Mouse (Mus musculus) hindbrain, postnatal 0 days (tissue): ENCODE results near the gene Mvb12b. TPM values are rescaled to one million over a fixed set of nuclear protein-coding genes. Genes with fewer than 3 reads are reported as not detected.

Source experiments
- ATAC-seq: fragments of 200-750 bp; cut with Nextera tagmentation; 2 replicates; pipeline ENCODE4 v1.8.0; 2017; ENCODE audit warnings: mild to moderate bottlenecking, moderate TSS enrichment, moderate library complexity
- DNase-seq: peaks from one replicate; pipeline ENCODE4 v3.0.0-alpha.2; 2015; ENCODE audit warnings: low spot score
- H3K27ac ChIP-seq: fragments of 300-500 bp; sonication (generic); 2 replicates; pipeline ENCODE4 v1.5.1; 2014; ENCODE audit warnings: mild to moderate bottlenecking
- H3K27me3 ChIP-seq: fragments of 300-500 bp; sonication (generic); 2 replicates; pipeline ENCODE4 v1.6.1; 2014; ENCODE audit warnings: low read length, mixed read lengths; ENCODE audit not compliant: insufficient read depth
- H3K36me3 ChIP-seq: fragments of 300-500 bp; sonication (generic); 2 replicates; pipeline ENCODE4 v1.6.1; 2014; ENCODE audit warnings: low read length, mixed read lengths; ENCODE audit not compliant: insufficient read depth
- H3K4me1 ChIP-seq: fragments of 300-500 bp; sonication (generic); 2 replicates; pipeline ENCODE4 v1.6.1; 2014; ENCODE audit warnings: antibody characterized with exemption, low read length, mixed read lengths; ENCODE audit not compliant: insufficient read depth
- H3K4me2 ChIP-seq: fragments of 300-500 bp; sonication (generic); 2 replicates; pipeline ENCODE4 v1.6.1; 2014; ENCODE audit warnings: low read depth, mild to moderate bottlenecking, low read length, moderate library complexity, mixed read lengths
- H3K4me3 ChIP-seq: fragments of 300-500 bp; sonication (generic); 2 replicates; pipeline ENCODE4 v1.5.1; 2014; ENCODE audit warnings: low read length
- H3K9ac ChIP-seq: fragments of 300-500 bp; sonication (generic); replicated peaks from 2 replicates; pipeline ENCODE4 v1.6.1; 2014; ENCODE audit warnings: mild to moderate bottlenecking, low read length, moderate library complexity, mixed read lengths
- H3K9me3 ChIP-seq: fragments of 300-500 bp; sonication (generic); 2 replicates; pipeline ENCODE4 v1.6.1; 2016; ENCODE audit warnings: low read length, mixed read lengths
- CTCF ChIP-seq: IDR thresholded peaks from 2 replicates; pipeline ENCODE4 v1.5.1; 2016; ENCODE audit warnings: antibody characterized with exemption, control low read depth, low read depth
- WGBS: fragments of 180-500 bp; shearing (Covaris S2); extraction: QIAGEN DNeasy Blood & Tissue Kit; methylation state at CpG from one replicate; pipeline ENCODE4 v1.1.7; 2014; 5-methylcytosine and 5-hydroxymethylcytosine counted together
- polyA plus RNA-seq: library from polyadenylated mRNA; unstranded; fragments of >200 nt; fragmentation: Nextera tagmentation; extraction: Ambion mirVana; gene quantifications from 2 replicates; pipeline ENCODE4 v1.2.1, GENCODE M21; 2015
- total RNA-seq: library from RNA; depleted of rRNA; stranded (reverse); fragments of >200 nt; gene quantifications from 2 replicates; pipeline ENCODE4 v1.2.3, GENCODE M21; 2014

Gene Mvb12b
- total and polyA plus RNA-seq, 2 experiments from 2014 or later = 64.1 to 134 TPM

DNA sequence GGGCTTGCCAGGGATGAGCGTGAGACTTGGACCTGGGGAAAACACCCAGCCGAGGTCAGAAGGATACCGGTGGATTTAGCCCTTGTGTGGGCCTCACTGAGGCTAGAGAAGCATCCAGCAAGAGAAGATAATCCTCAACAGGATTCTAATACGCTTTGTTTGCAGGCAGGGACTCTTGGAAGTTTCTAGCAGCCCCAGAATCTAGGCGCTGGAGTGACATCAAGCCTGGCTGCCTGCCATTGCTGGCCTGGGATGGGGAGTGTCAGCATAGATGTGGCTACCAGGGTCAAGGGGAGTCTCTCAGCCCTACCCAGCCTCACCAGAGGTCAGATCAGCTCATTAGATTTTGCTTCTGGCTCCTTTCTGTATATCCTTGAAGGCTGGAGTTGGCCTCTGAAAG, 185.0 kb downstream of the Mvb12b start:
- TF ChIP-seq CTCF = no peak
- Histone ChIP-seq H3K4me3 (no peak overlapping the region), H3K9ac (no peak overlapping the region), H3K9me3 (no peaks in the 10 kb centered on the region), H3K4me2 (no peak overlapping the region), H3K36me3 (no peaks in the 10 kb centered on the region), H3K4me1 (peaks cover 5% of the 10 kb centered on the region; the same call in 1 of the 2 replicates), H3K27ac (no peak overlapping the region), H3K27me3 (no peaks in the 10 kb centered on the region)
- ATAC-seq (no peak), DNase-seq (no peak)
- WGBS = 66% methylated on average over 5 of the region's 5 CpGs

- Histone ChIP-seq H3K4me1 (peaks cover 5% of the 10 kb centered on the region; the same call in 1 of the 2 replicates), H3K9ac (no peak overlapping the region), H3K36me3 (no peaks in the 10 kb centered on the region), H3K9me3 (peaks cover 6% of the 10 kb centered on the region; the same call in 1 of the 2 replicates), H3K4me3 (no peak overlapping the region), H3K27ac (no peak overlapping the region), H3K27me3 (no peaks in the 10 kb centered on the region), H3K4me2 (no peak overlapping the region)
- ATAC-seq = no peak
- WGBS = 60% methylated on average over 7 of the region's 7 CpGs
- DNase-seq = no peak
- no peak for TF ChIP-seq CTCF
Measured at GRCm38 (mm10) chr2:33701446-33701815, 186.3 kb downstream of the Mvb12b start.

DNA sequence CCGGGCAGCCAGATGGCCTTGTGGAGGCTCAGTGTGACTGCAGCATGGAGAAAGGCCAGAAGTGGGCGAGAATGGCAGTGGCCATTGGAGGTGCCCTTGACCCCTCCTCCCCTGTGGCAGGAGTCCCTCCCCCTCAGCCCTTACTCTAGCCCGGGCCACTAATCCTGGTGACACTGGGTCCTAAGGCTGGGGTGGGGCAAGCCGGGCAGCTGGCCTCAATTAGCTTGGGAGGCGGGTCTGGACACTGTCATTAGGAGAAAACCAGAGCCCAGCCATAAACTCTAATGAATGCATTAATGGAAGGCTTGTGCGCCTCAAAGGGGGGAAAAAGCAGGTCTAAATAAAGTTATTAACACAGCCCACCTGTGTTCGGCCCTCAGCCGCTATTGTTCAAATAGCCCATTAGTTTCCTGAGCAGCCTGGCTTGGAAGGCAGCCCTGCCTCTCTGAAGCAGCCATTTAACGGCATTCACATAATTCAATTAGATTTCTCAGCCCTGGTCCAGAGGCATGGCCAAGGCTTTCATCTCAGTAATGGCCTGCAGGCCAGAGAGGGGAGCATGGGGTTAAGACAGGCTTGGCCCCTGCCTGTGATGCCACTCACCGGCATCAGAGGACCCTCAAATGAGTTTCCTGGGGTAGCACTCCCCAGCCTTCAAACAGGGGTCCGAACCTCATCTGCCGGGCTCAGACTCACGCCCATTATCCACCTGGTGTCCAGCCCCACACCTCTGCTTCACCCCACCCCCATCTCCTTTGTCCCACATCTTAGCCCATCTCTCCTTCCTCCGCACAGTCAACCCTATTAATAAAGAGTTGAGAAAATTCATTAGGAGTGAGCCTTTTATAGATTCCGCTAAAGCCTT, 186.9 kb downstream of the Mvb12b start:
- Histone ChIP-seq H3K4me2 (no peak overlapping the region), H3K9ac (no peak overlapping the region), H3K27ac (no peak overlapping the region), H3K9me3 (peaks cover 6% of the 10 kb centered on the region; the same call in 1 of the 2 replicates), H3K4me3 (no peak overlapping the region), H3K4me1 (peaks cover 5% of the 10 kb centered on the region; the same call in 1 of the 2 replicates), H3K27me3 (no peaks in the 10 kb centered on the region), H3K36me3 (no peaks in the 10 kb centered on the region)
- peak; percentile 53; the same call in 1 of the 2 replicates for ATAC-seq
- TF ChIP-seq CTCF = no peak
- 53% methylated on average over 15 of the region's 15 CpGs for WGBS
- no peak for DNase-seq

GRCm38 (mm10) chr2:33698898-33699297, 188.8 kb downstream of the Mvb12b start:
- H3K9ac ChIP-seq = no peak overlapping the region
- no peaks in the 10 kb centered on the region for H3K36me3 ChIP-seq
- TF ChIP-seq CTCF = peak; percentile 27
- H3K4me2 ChIP-seq = no peak overlapping the region
- no peak overlapping the region for H3K4me3 ChIP-seq
- 74% methylated on average over 3 of the region's 3 CpGs for WGBS
- H3K27ac ChIP-seq = no peak overlapping the region
- H3K27me3 ChIP-seq = no peaks in the 10 kb centered on the region
- ATAC-seq (no peak), DNase-seq (no peak)
- peaks cover 5% of the 10 kb centered on the region; the same call in 1 of the 2 replicates for H3K4me1 ChIP-seq
- peaks cover 6% of the 10 kb centered on the region; the same call in 1 of the 2 replicates for H3K9me3 ChIP-seq

DNA sequence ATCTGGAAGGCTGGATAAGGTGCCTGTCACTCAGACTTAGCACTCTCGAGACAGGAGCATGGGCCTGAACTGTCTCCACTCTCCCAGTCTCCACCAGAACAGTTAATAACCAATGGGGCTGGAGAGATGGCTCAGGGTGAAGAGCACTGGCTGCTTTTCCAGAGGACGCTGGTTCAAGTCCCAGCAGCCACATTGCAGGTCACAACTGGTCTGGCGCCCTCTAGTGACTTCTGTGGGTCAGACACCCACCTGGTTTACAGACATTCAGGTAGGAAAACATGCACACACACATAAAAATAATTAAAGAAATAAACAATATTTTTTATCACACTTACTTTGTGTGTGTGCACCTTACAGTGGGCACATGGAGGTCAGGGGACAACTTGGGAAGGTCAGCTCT, 191.3 kb downstream of the Mvb12b start:
- Histone ChIP-seq H3K27me3 (no peaks in the 10 kb centered on the region), H3K4me1 (peaks cover 1% of the 10 kb centered on the region; the same call in 1 of the 2 replicates), H3K9me3 (peaks cover 6% of the 10 kb centered on the region; the same call in 1 of the 2 replicates), H3K4me2 (no peak overlapping the region), H3K27ac (no peak overlapping the region), H3K4me3 (no peak overlapping the region), H3K36me3 (no peaks in the 10 kb centered on the region), H3K9ac (no peak overlapping the region)
- DNase-seq = no peak
- ATAC-seq = no peak
- no peak for TF ChIP-seq CTCF
- 71% methylated on average over 3 of the region's 3 CpGs for WGBS

DNA sequence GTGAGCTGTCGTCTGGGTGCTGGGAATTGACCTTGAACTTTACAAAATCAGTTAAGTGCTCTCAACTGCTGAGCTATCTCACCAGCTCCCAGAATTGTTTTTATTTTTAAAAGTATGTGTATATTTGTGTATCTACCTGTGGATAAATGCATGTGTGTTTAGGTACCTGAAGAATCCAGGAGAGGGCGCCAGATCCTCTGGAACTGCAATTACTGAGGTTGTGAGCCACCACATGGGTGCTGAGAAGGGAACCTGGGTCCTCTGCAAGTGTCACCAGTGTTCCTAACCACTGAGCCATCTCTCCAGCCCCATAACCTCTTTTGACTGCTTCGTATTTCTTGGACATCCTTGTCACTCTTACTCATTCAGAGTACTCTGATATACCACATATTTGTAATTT, 193.8 kb downstream of the Mvb12b start:
- ATAC-seq = no peak
- Histone ChIP-seq H3K27me3 (no peaks in the 10 kb centered on the region; the same call in 1 of the 2 replicates), H3K27ac (no peak overlapping the region), H3K4me3 (no peak overlapping the region), H3K9ac (no peak overlapping the region), H3K4me1 (0 out of 2 replicates have a peak, but pooled peaks cover 4% of the 10 kb centered on the region), H3K4me2 (no peak overlapping the region), H3K36me3 (no peaks in the 10 kb centered on the region), H3K9me3 (peaks cover 6% of the 10 kb centered on the region; the same call in 1 of the 2 replicates)
- 0 out of 2 replicates have a peak, but pooled peaks have one; percentile 17 for TF ChIP-seq CTCF
- DNase-seq = no peak
- 75% methylated on average over 3 of the region's 3 CpGs for whole genome bisulfite sequencing
